Mouse (Mus musculus) monocyte, adult 2 months (primary cell): ENCODE results near the gene Olfr1047.
"Not testable (repeated sequence)": the region's sequence is repeated elsewhere in the genome, so short reads cannot be mapped to it uniquely, and the experiment has no call there.

Source experiments
- DNase-seq, 2 experiments: peaks; one replicate each; pipeline ENCODE4 v3.0.0; 2022; ENCODE audit warnings: low spot score in 2 of 2, low read depth in 1 of 2

The Olfr1047 gene

GRCm38 (mm10) chr2:86231301-86231700, at the start of gene Olfr1047:
Gene Olfr1047, minus strand, starts transcription at chr2:86231401.
- no peak for DNase-seq

GRCm38 (mm10) chr2:86278988-86279387, 47.8 kb upstream of the Olfr1047 start, which contains the start of gene Olfr1051:
Gene Olfr1051, minus strand, starts transcription at chr2:86279088.
- not testable (repeated sequence) for DNase-seq

- DNase-seq = not testable (repeated sequence)
Measured at GRCm38 (mm10) chr2:86258228-86258627, 27.0 kb upstream of the Olfr1047 start, which contains the start of gene Olfr1049. Gene Olfr1049, minus strand, starts transcription at chr2:86258328.

GRCm38 (mm10) chr2:86240189-86240588, 9.0 kb upstream of the Olfr1047 start, which contains the start of gene Olfr1048:
Gene Olfr1048, minus strand, starts transcription at chr2:86240289.
- DNase-seq = no peak

- no peak for DNase-seq
Measured at GRCm38 (mm10) chr2:86219214-86219613, 12.0 kb downstream of the Olfr1047 start, which contains the start of gene Olfr1046. Gene Olfr1046, minus strand, starts transcription at chr2:86219314.

GRCm38 (mm10) chr2:86202909-86203308, 28.3 kb downstream of the Olfr1047 start, which contains the start of gene Olfr1045:
Gene Olfr1045, minus strand, starts transcription at chr2:86203009.
- DNase-seq = no peak

GRCm38 (mm10) chr2:86195863-86196262, 35.3 kb downstream of the Olfr1047 start:
- no peak for DNase-seq

GRCm38 (mm10) chr2:86185583-86185982, 45.6 kb downstream of the Olfr1047 start, which contains the start of gene Olfr52:
Gene Olfr52, minus strand, starts transcription at chr2:86185683.
- no peak for DNase-seq

GRCm38 (mm10) chr2:86179950-86180349, 51.3 kb downstream of the Olfr1047 start:
- no peak for DNase-seq

GRCm38 (mm10) chr2:86177720-86178119, 53.5 kb downstream of the Olfr1047 start, which contains the start of gene Olfr1044:
Gene Olfr1044, minus strand, starts transcription at chr2:86177820.
- no peak for DNase-seq
